Mouse (Mus musculus): ENCODE measurements around the gene Fam178b. TPM values are rescaled to one million over a fixed set of nuclear protein-coding genes. Genes with fewer than 3 reads are reported as not detected.

Gene Fam178b
- polyA plus RNA-seq, 1 experiment from 2014 or later = not detected

DNA sequence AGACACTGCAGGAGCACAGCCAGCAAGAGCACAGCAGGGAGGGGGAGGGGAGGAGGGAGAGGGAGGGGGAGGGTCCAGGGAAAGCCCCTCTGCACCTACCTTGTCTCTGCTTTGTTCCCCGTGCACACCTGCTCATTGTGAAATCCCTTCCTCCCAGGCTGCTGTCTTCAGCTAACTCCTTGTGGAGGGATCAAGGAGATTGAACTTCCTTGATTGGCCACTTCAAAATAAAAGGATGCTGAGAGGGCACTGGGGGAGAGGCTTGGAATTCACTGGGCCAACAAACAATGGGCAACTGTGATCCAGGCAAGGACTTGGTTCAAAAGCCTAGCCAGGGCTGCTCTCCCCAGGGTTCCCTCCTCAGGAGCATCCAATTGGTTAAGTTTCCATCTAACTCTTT, 89.9 kb downstream of the Fam178b start:
- Histone ChIP-seq H3K36me3 (ENCODE audit: control insufficient read depth, insufficient read depth, low read length) (no peaks in the 10 kb centered on the region), H3K27me3 (ENCODE audit: control insufficient read depth, insufficient read depth, low read length) (no peaks in the 10 kb centered on the region), H3K9me3 (ENCODE audit: control insufficient read depth, low read length) (no peaks in the 10 kb centered on the region), H3K4me1 (ENCODE audit: control insufficient read depth, insufficient read depth, low read length) (peaks cover 15% of the 10 kb centered on the region), H3K4me2 (ENCODE audit: low read depth) (no peak overlapping the region), H3K4me3 (ENCODE audit: low read depth, low read length) (no peak overlapping the region), H3K9ac (ENCODE audit: low read length) (no peak overlapping the region), H3K27ac (ENCODE audit: low read depth, low read length) (no peak overlapping the region)
- ATAC-seq (ENCODE audit: insufficient read depth, low FRiP score, low TSS enrichment) = no peak
- WGBS = 9% methylated on average over 1 of the region's 1 CpGs
- no peak for DNase-seq (ENCODE audit: low spot score)

DNA sequence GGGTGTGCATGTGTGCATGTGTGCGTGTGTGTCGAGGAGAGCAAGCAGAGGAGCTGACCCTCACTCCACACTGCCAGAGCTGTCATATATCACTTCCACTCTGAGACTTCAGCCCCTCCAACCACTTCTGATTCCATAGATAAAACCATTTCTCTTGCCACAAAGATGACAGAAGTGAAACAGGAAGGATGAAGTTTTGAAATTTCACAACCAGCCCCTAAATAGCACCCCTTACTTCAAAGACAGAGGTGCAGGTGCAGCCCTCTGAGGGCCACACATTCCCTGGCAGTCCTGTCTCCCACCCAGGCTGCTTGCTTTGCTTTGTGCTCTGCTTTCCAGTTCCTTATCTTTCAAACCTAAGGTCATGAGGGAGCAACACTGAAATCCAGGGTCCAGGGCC, 91.6 kb downstream of the Fam178b start:
- H3K4me3 ChIP-seq (ENCODE audit: low read depth, low read length) = no peak overlapping the region
- H3K9me3 ChIP-seq (ENCODE audit: control insufficient read depth, low read length) = no peaks in the 10 kb centered on the region
- no peaks in the 10 kb centered on the region for H3K36me3 ChIP-seq (ENCODE audit: control insufficient read depth, insufficient read depth, low read length)
- 73% methylated on average over 2 of the region's 2 CpGs for WGBS
- ATAC-seq (ENCODE audit: insufficient read depth, low FRiP score, low TSS enrichment) (no peak), DNase-seq (ENCODE audit: low spot score) (no peak)
- no peaks in the 10 kb centered on the region for H3K27me3 ChIP-seq (ENCODE audit: control insufficient read depth, insufficient read depth, low read length)
- no peak overlapping the region for H3K27ac ChIP-seq (ENCODE audit: low read depth, low read length)
- peaks cover 15% of the 10 kb centered on the region for H3K4me1 ChIP-seq (ENCODE audit: control insufficient read depth, insufficient read depth, low read length)
- H3K4me2 ChIP-seq (ENCODE audit: low read depth) = no peak overlapping the region
- no peak overlapping the region for H3K9ac ChIP-seq (ENCODE audit: low read length)

DNA sequence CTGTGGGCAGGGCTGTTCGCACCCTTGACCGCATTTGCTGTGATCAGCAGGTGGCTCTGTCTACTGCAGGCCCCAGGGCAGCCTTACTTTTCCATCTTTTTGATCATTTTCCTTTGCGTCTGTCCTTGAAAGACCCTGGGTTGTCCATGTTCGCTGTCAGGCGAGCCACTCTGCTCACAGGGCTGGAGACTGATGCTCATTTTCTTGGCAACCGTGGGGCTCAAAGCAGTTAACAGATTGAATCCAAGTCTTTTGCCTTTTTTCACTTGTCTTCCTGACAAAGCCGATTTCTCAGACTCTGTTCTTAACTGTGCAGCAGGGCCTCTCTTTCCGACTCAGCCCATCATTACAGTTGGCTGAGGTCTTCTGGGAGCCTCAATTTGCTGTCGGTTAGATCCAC, 92.3 kb downstream of the Fam178b start:
- peaks cover 12% of the 10 kb centered on the region for H3K4me1 ChIP-seq (ENCODE audit: control insufficient read depth, insufficient read depth, low read length)
- 74% methylated on average over 9 of the region's 9 CpGs for WGBS
- DNase-seq (ENCODE audit: low spot score) = no peak
- H3K9me3 ChIP-seq (ENCODE audit: control insufficient read depth, low read length) = no peaks in the 10 kb centered on the region
- no peak for ATAC-seq (ENCODE audit: insufficient read depth, low FRiP score, low TSS enrichment)
- H3K4me2 ChIP-seq (ENCODE audit: low read depth) = no peak overlapping the region
- no peaks in the 10 kb centered on the region for H3K36me3 ChIP-seq (ENCODE audit: control insufficient read depth, insufficient read depth, low read length)
- no peak overlapping the region for H3K9ac ChIP-seq (ENCODE audit: low read length)
- no peaks in the 10 kb centered on the region for H3K27me3 ChIP-seq (ENCODE audit: control insufficient read depth, insufficient read depth, low read length)
- no peak overlapping the region for H3K4me3 ChIP-seq (ENCODE audit: low read depth, low read length)
- H3K27ac ChIP-seq (ENCODE audit: low read depth, low read length) = no peak overlapping the region

DNA sequence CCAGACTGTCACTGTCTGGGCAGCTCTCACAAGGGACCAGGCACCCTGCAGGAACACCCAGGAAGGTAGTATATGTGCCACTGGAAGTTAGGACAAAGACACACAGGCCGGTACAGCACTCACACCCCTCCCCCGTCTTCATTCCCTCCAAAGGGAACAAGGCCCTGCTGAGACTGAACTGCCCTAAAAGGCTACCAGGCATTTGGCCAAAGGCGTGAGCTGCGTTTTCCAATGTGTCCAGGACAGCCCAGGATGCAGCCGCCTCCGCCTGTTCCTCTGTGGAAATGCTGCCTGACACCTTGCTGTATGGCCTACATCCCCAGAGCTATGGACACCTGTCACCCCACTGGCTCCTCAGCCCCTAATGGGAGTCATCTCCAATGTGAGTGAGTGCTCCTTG, 93.5 kb downstream of the Fam178b start:
- Histone ChIP-seq H3K9ac (ENCODE audit: low read length) (no peak overlapping the region), H3K4me2 (ENCODE audit: low read depth) (no peak overlapping the region), H3K4me1 (ENCODE audit: control insufficient read depth, insufficient read depth, low read length) (peaks cover 12% of the 10 kb centered on the region), H3K27me3 (ENCODE audit: control insufficient read depth, insufficient read depth, low read length) (no peaks in the 10 kb centered on the region), H3K9me3 (ENCODE audit: control insufficient read depth, low read length) (no peaks in the 10 kb centered on the region), H3K36me3 (ENCODE audit: control insufficient read depth, insufficient read depth, low read length) (no peaks in the 10 kb centered on the region), H3K4me3 (ENCODE audit: low read depth, low read length) (no peak overlapping the region), H3K27ac (ENCODE audit: low read depth, low read length) (no peak overlapping the region)
- DNase-seq (ENCODE audit: low spot score) (no peak), ATAC-seq (ENCODE audit: insufficient read depth, low FRiP score, low TSS enrichment) (no peak)
- 35% methylated on average over 6 of the region's 6 CpGs for WGBS

DNA sequence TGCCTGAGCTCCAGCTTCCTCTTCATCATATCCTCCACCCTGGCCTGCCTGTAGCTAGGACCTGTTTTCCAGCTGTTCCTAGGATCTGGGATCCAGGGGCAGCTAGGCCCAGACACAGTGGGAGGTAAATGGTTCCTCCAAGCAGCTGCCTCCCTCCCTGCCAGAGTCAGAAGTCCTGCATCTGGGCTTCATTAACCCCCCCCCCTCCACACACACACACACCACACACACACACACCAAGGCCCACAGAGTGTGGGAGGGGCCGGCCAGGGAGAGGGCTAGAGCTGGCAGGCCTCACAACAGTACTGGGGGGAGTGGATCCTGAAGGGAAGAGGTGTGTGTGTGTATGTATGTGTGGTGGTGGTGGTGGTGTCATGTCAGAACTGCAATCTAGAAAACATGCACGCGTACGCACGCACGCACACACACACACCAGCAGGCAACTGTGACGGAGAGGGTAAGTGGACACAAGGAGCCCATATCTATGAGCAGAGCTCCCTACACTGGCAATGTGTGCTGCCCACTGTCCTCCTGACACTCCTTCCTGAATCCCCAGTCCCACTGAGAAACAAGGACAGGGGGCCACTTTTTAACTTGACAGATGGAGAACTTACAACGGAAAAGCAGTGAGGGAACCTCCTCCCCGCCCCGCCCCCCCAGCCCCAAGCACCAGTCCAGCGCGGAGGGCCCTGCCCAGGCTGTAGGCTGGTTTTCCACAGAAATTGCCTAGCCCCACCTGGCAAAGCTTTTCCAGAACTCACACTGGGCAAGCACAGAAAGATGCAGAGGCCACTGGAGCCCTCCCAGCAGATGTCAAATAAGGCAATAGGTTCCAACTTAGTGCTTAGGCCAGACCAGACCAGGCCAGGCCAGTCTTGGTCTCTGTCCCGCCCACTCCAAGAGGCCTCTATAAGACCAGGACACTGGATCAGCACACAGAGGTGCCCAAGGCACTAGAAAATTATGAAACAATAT, 94.2 kb downstream of the Fam178b start:
- no peak overlapping the region for H3K9ac ChIP-seq (ENCODE audit: low read length)
- no peaks in the 10 kb centered on the region for H3K36me3 ChIP-seq (ENCODE audit: control insufficient read depth, insufficient read depth, low read length)
- peaks cover 12% of the 10 kb centered on the region for H3K4me1 ChIP-seq (ENCODE audit: control insufficient read depth, insufficient read depth, low read length)
- ATAC-seq (ENCODE audit: insufficient read depth, low FRiP score, low TSS enrichment) (no peak), DNase-seq (ENCODE audit: low spot score) (peak; percentile 66)
- H3K4me2 ChIP-seq (ENCODE audit: low read depth) = no peak overlapping the region
- WGBS = 47% methylated on average over 13 of the region's 13 CpGs
- H3K27ac ChIP-seq (ENCODE audit: low read depth, low read length) = 0 out of 2 replicates have a peak overlapping the region, but pooled peaks have one; percentile 14
- no peaks in the 10 kb centered on the region for H3K9me3 ChIP-seq (ENCODE audit: control insufficient read depth, low read length)
- H3K27me3 ChIP-seq (ENCODE audit: control insufficient read depth, insufficient read depth, low read length) = no peaks in the 10 kb centered on the region
- H3K4me3 ChIP-seq (ENCODE audit: low read depth, low read length) = no peak overlapping the region

DNA sequence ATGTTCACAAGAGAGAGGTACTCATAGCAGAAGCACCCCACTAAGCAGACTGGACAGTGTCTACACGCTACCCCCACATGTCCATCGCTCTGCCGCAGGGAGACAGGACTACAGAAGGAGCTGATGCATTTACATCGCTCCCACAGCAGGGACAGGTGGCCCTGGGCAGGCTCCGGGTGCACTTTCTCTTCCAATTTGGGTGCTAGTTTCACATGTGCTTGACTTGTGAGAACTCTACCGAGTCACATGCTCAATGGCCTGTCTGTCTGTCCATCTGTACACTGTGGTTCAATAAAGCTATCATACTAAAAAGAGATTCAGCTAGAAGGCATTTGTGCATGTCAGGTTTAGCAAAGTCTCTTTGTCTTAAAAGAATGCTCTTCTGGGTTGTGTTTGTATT, 95.1 kb downstream of the Fam178b start:
- Histone ChIP-seq H3K9ac (ENCODE audit: low read length) (no peak overlapping the region), H3K4me1 (ENCODE audit: control insufficient read depth, insufficient read depth, low read length) (peaks cover 12% of the 10 kb centered on the region), H3K9me3 (ENCODE audit: control insufficient read depth, low read length) (no peaks in the 10 kb centered on the region), H3K4me3 (ENCODE audit: low read depth, low read length) (no peak overlapping the region), H3K4me2 (ENCODE audit: low read depth) (no peak overlapping the region), H3K36me3 (ENCODE audit: control insufficient read depth, insufficient read depth, low read length) (no peaks in the 10 kb centered on the region), H3K27ac (ENCODE audit: low read depth, low read length) (no peak overlapping the region), H3K27me3 (ENCODE audit: control insufficient read depth, insufficient read depth, low read length) (no peaks in the 10 kb centered on the region)
- WGBS = 84% methylated on average over 6 of the region's 6 CpGs
- DNase-seq (ENCODE audit: low spot score) (no peak), ATAC-seq (ENCODE audit: insufficient read depth, low FRiP score, low TSS enrichment) (no peak)

DNA sequence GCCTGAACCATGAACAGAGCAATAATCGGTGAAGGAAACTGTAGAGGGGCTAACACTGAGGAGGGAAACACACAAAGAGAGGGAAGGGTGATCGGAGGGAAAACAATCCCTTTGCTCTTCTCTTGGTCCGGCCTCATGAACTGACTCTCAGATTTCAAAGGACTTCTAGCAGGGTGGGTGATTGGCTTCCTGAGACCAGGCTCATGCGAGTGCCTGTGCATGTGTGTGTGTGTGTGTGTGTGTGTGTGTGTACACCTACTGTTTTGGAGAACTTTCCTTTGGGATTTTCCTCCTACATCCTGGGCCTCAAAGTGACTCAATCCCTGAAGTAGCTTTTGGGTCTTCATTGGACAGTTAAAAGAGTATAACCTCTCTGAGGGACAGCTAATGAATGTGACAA, 96.7 kb downstream of the Fam178b start:
- no peak overlapping the region for H3K4me3 ChIP-seq (ENCODE audit: low read depth, low read length)
- H3K4me2 ChIP-seq (ENCODE audit: low read depth) = no peak overlapping the region
- no peak overlapping the region for H3K27ac ChIP-seq (ENCODE audit: low read depth, low read length)
- peaks cover 12% of the 10 kb centered on the region for H3K4me1 ChIP-seq (ENCODE audit: control insufficient read depth, insufficient read depth, low read length)
- H3K9ac ChIP-seq (ENCODE audit: low read length) = no peak overlapping the region
- no peaks in the 10 kb centered on the region for H3K36me3 ChIP-seq (ENCODE audit: control insufficient read depth, insufficient read depth, low read length)
- ATAC-seq (ENCODE audit: insufficient read depth, low FRiP score, low TSS enrichment) = no peak
- WGBS = 20% methylated on average over 4 of the region's 4 CpGs
- DNase-seq (ENCODE audit: low spot score) = no peak
- no peaks in the 10 kb centered on the region for H3K27me3 ChIP-seq (ENCODE audit: control insufficient read depth, insufficient read depth, low read length)
- no peaks in the 10 kb centered on the region for H3K9me3 ChIP-seq (ENCODE audit: control insufficient read depth, low read length)

DNA sequence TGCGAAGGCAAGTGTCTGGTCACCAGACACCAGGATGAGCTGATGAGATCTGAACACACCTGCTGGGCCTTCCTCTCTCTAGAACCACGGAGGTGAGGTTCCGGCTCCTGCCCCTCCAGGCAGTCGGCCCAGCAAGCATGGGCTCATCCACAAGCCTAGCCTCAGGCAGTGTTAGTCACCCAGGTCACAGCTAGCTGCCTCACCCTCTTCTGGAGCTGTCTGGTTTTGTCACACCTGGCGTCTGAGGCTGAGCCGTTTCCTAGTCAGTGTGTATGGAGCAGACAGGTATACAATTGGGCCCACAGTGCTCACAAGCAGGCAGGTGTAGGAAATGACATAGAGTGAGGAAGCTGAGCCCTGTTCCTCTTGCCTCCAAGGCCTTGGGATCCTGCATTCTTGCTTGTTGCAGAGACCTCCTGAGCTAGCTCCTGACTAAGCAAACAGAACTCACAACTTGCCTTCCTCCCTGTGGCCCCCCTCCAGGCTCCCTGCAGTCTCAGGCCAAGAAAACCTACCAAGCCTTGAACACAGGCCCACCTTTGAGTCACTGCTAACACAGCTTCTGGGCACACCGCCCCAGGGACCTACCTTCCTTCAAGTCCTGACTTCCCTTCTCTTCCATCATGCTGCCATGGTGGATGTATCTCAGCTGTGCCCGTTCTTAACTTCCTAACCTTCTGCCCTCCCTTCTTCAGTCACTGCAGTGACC, 99.4 kb downstream of the Fam178b start:
- 80% methylated on average over 8 of the region's 8 CpGs for WGBS
- Histone ChIP-seq H3K4me2 (ENCODE audit: low read depth) (no peak overlapping the region), H3K27ac (ENCODE audit: low read depth, low read length) (no peak overlapping the region)

More for the DNA sequence above, 99.4 kb downstream of the Fam178b start:
- Histone ChIP-seq H3K4me1 (ENCODE audit: control insufficient read depth, insufficient read depth, low read length) (peaks cover 19% of the 10 kb centered on the region), H3K27me3 (ENCODE audit: control insufficient read depth, insufficient read depth, low read length) (no peaks in the 10 kb centered on the region), H3K4me3 (ENCODE audit: low read depth, low read length) (no peak overlapping the region), H3K36me3 (ENCODE audit: control insufficient read depth, insufficient read depth, low read length) (no peaks in the 10 kb centered on the region), H3K9me3 (ENCODE audit: control insufficient read depth, low read length) (no peaks in the 10 kb centered on the region), H3K9ac (ENCODE audit: low read length) (no peak overlapping the region)
- DNase-seq (ENCODE audit: low spot score) (no peak), ATAC-seq (ENCODE audit: insufficient read depth, low FRiP score, low TSS enrichment) (no peak)

Data from neural tube, embryonic 11.5 days (tissue).